Mouse (Mus musculus): ENCODE results near the gene Lyg1. TPM values are rescaled to one million over a fixed set of nuclear protein-coding genes. Genes with fewer than 3 reads are reported as not detected.

The Lyg1 gene
- polyA plus RNA-seq (2012; rRNA removed): not detected in 2 replicates

GRCm38 (mm10) chr1:37957659-37958058 lies at the start of gene Lyg1:
Gene Lyg1 (minus strand): TSS chr1:37957759.

GRCm38 (mm10) chr1:37997867-37998266 lies 40.3 kb upstream of the Lyg1 start, which contains the start of the genes Txndc9 and Eif5b:
Gene Txndc9 (minus strand): TSS chr1:37997893.
Gene Eif5b (plus strand): TSS chr1:37998010.

DNA sequence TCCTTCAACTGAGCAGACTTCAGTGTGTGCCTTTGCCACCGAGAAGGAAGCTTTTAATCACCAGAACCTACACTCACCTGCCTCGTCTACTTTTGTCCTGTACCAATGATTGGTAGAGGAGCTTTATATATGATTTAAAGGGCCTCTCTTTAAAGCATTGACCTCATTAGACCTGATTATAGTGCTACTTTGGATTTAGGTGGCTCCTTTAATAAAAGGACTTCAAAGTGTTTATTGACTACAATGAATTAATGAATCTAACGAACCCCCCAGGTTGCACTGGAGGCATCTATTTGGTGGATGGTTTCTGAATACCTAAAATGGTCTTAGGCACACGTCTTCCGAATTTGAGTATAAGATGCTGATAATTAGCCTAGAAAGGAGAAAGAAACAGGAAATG lies 41.2 kb downstream of the Lyg1 start, which contains the start of gene Lyg2:
Lyg2 (minus strand) TSS at position 101 of the 400 bp plus-strand sequence.

Other genes starting within 250 kb of the Lyg1 start
- 0.84 and 0.93 TPM in 2 replicates for gene 2010300C02Rik, start 237.7 kb downstream of the Lyg1 start, polyA plus RNA-seq (2012; rRNA removed)
- 11.9 TPM in 2 replicates for gene Tsga10, start 91.3 kb downstream of the Lyg1 start, polyA plus RNA-seq (2012; rRNA removed)
- gene Lipt1, start 86.0 kb downstream of the Lyg1 start, polyA plus RNA-seq (2012; rRNA removed): 4.5 and 5.5 TPM in 2 replicates
- 23.0 and 25.6 TPM in 2 replicates for gene Mitd1, start 67.3 kb downstream of the Lyg1 start, polyA plus RNA-seq (2012; rRNA removed)
- gene Mrpl30, start 67.3 kb downstream of the Lyg1 start, polyA plus RNA-seq (2012; rRNA removed): 64.4 and 153 TPM in 2 replicates
- not detected in 2 replicates for gene Lyg2, start 41.3 kb downstream of the Lyg1 start, polyA plus RNA-seq (2012; rRNA removed)
- 83.7 and 280 TPM in 2 replicates for gene Txndc9, start 40.1 kb upstream of the Lyg1 start, polyA plus RNA-seq (2012; rRNA removed)
- 48.4 and 66.1 TPM in 2 replicates for gene Eif5b, start 40.3 kb upstream of the Lyg1 start, polyA plus RNA-seq (2012; rRNA removed)
- 37.2 and 38.7 TPM in 2 replicates for gene Rev1, start 172.0 kb upstream of the Lyg1 start, polyA plus RNA-seq (2012; rRNA removed)

Data from central nervous system, embryonic 11.5 days (tissue).